ENCODE assay signal across 15 mouse cellular contexts in genomic region chr2:30679041-30679440, GRCm38 (mm10).
DNase-seq lines count a peak whose midpoint lies in the region; ATAC-seq and TF ChIP-seq lines count a peak whose summit lies in the region.
"Had no signal": no experiment of that assay in that cellular context is flagged by ENCODE, and none has a peak within 500 bp of the region (broad histone marks: within the 10 kb centered on the region; RNA-seq: fewer than 3 reads in every experiment).

No protein-coding gene starts in this region.

- no peaks in the 10 kb centered on the region for H3K36me3 ChIP-seq in heart, embryonic 10.5 days
- H3K36me3 ChIP-seq in kidney, embryonic 15.5 days, result no peaks in the 10 kb centered on the region
- H3K36me3 ChIP-seq in lung, postnatal 0 days (ENCODE audit: insufficient read depth, low read length), result no peaks in the 10 kb centered on the region
- H3K36me3 ChIP-seq in macrophage (ENCODE audit: inconsistent target), result no peaks in the 10 kb centered on the region
- H3K36me3 ChIP-seq: limb, embryonic 15.5 days had no signal

- no peak overlapping the region for H3K9ac ChIP-seq in kidney, embryonic 15.5 days
- H3K9ac ChIP-seq in lung, postnatal 0 days (replicated peaks; ENCODE audit: low read depth), result no peak overlapping the region
- H3K9ac ChIP-seq: hindbrain, embryonic 14.5 days; limb, embryonic 15.5 days had no signal

- H3K4me2 ChIP-seq in kidney, embryonic 15.5 days, result no peak overlapping the region
- H3K4me2 ChIP-seq in lung, postnatal 0 days (replicated peaks; ENCODE audit: low read depth, low read length), result no peak overlapping the region
- H3K4me2 ChIP-seq: hindbrain, embryonic 14.5 days; limb, embryonic 15.5 days had no signal

- H3K4me1 ChIP-seq in heart, embryonic 10.5 days, result peaks cover 48% of the 10 kb centered on the region
- H3K4me1 ChIP-seq in kidney, embryonic 15.5 days, result peaks cover 53% of the 10 kb centered on the region
- peaks cover 16% of the 10 kb centered on the region; the same call in 1 of the 2 replicates for H3K4me1 ChIP-seq in lung, postnatal 0 days (ENCODE audit: insufficient read depth, low read depth, low read length)

- H3K4me3 ChIP-seq in heart, embryonic 10.5 days, result no peak overlapping the region
- H3K4me3 ChIP-seq in kidney, embryonic 15.5 days (replicated peaks), result no peak overlapping the region
- no peak overlapping the region for H3K4me3 ChIP-seq in lung, postnatal 0 days (ENCODE audit: low read depth, low read length)
- H3K4me3 ChIP-seq in macrophage (ENCODE audit: inconsistent target), result no peak overlapping the region
- H3K4me3 ChIP-seq: limb, embryonic 15.5 days had no signal

- H3K9me3 ChIP-seq in heart, embryonic 10.5 days, result no peaks in the 10 kb centered on the region; the same call in 1 of the 2 replicates
- no peaks in the 10 kb centered on the region for H3K9me3 ChIP-seq in kidney, embryonic 15.5 days (replicated peaks)
- H3K9me3 ChIP-seq in lung, postnatal 0 days (ENCODE audit: low read length), result no peaks in the 10 kb centered on the region

- no peak for TF ChIP-seq CTCF in lung, postnatal 0 days (IDR thresholded peaks at IDR 0.05)

- no peak for DNase-seq in heart, embryonic 10.5 days (ENCODE audit: low spot score)
- DNase-seq in heart, postnatal 25 days (ENCODE audit: low spot score), result no peak
- DNase-seq in kidney, postnatal 10 days, result no peak
- no peak for DNase-seq in lung, postnatal 0 days (ENCODE audit: low spot score)
- no peak for DNase-seq in lung, adult 18-20 months
- no peak for DNase-seq in thymus, postnatal 10 days (ENCODE audit: low spot score in 2 of 2)
- DNase-seq: B cell, adult 2 months; cerebellum, postnatal 14 days; gastrocnemius, postnatal 14 days; lung, postnatal 36 days had no signal

- intact Hi-C loops in heart, postnatal 25 days (cut with DNase I), result no loop called here

- no peaks in the 10 kb centered on the region for H3K79me2 ChIP-seq in macrophage (ENCODE audit: inconsistent target)

- TF ChIP-seq EP300 in lung, postnatal 0 days (IDR thresholded peaks at IDR 0.05), result no peak

- peak overlapping the region; percentile 64 for H3K27ac ChIP-seq in heart, embryonic 10.5 days
- H3K27ac ChIP-seq in kidney, embryonic 15.5 days, result peak overlapping the region; percentile 98
- H3K27ac ChIP-seq in lung, postnatal 0 days (ENCODE audit: low read length), result 0 out of 2 replicates have a peak overlapping the region, but pooled peaks have one; percentile 9
- peak overlapping the region; percentile 42 for H3K27ac ChIP-seq in macrophage
- H3K27ac ChIP-seq: hindbrain, embryonic 14.5 days; limb, embryonic 15.5 days had no signal

- ATAC-seq in kidney, embryonic 15.5 days (replicated peaks; ENCODE audit: low FRiP score), result no peak
- ATAC-seq in lung, postnatal 0 days, result no peak
- ATAC-seq: intestine, postnatal 0 days had no signal

- H3K27me3 ChIP-seq in heart, embryonic 10.5 days (ENCODE audit: insufficient read depth, poor library complexity, severe bottlenecking), result no peaks in the 10 kb centered on the region
- H3K27me3 ChIP-seq in kidney, embryonic 15.5 days, result no peaks in the 10 kb centered on the region
- H3K27me3 ChIP-seq in lung, postnatal 0 days (replicated peaks; ENCODE audit: insufficient read depth, low read length), result no peaks in the 10 kb centered on the region
- H3K27me3 ChIP-seq: limb, embryonic 15.5 days had no signal

Comparison
In these comparisons a context has a peak if more than half of its experiments do, and no peak if none do; other contexts are left out.
1. H3K27ac ChIP-seq: peak in every context shown above with its lines; median percentile 98 in kidney, embryonic 15.5 days; 64 in heart, embryonic 10.5 days; 42 in macrophage; 9 in lung, postnatal 0 days.